Mouse (Mus musculus): ENCODE results near the gene Kdm5b.

DNA sequence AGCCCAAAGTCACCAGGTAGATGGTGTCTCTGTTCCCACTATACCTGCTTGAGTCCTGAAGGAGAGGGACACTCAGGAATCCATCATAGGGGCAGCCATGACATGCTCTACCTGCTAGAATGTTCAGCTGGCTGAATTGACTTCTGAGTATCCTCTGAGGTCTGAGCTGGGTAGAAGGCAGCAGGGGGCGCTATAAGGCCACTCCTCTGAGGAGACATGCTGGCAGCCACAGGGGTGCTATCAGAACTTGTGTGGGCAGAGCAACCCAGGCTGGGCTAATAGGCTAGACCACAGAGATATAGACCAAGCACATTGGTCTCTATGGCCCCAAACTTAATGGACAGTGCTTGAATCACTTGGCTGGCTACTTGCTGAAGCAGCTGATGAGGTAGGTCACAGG, 114.3 kb downstream of the Kdm5b start:
- TF ChIP-seq POLR2A (IDR thresholded peaks at IDR 0.05; ENCODE audit: insufficient read depth, low read depth, low read length) (no peak), CTCF (IDR thresholded peaks at IDR 0.05; ENCODE audit: insufficient read depth, low read depth, low read length) (no peak)

Data from olfactory bulb, adult 2 months (tissue).